Mouse (Mus musculus) embryo, embryonic 9.5 days (tissue): Measurements from ENCODE around the gene 6430550D23Rik.
"Not testable (repeated sequence)": the region's sequence is repeated elsewhere in the genome, so short reads cannot be mapped to it uniquely, and the experiment has no call there.

Experiments
- DNase-seq: peaks from one replicate; pipeline ENCODE4 v3.0.0-alpha.2; 2017; ENCODE audit errors: extremely low spot score

The 6430550D23Rik gene

GRCm38 (mm10) chr2:155952006-155952405 lies 55.8 kb downstream of the 6430550D23Rik start:
- no peak for DNase-seq

GRCm38 (mm10) chr2:155949362-155949761 lies 58.4 kb downstream of the 6430550D23Rik start:
- no peak for DNase-seq

DNA sequence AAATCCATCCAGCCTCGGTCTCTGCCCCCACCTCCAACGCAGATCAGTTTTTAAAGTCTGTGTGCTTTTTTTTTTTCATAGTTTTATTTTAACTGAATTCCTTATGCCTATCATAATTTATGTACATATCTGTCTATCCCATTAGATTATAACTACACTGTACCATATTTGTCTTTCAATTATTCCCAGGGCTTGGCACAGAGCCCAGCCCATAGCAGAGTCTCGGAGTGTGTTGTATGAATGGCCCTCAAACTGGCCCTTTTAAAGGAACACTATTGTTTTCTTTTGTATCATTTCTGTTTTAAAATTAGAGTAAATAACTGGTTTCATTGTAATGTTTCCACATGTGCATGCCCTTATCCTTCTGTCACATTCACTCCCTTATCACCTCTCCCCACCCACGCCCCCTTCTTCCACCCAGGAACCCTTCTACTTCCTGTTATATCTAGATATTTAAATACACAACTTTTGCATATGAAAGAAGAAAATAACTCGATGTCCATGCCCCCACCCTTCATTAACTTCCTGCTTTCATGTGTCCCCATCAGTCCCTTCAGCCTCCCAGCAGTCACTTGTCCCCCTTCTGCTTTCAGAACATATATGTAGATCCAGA lies 60.3 kb downstream of the 6430550D23Rik start:
- no peak for DNase-seq

- no peak for DNase-seq
These were observed 61.3 kb downstream of the 6430550D23Rik start for GRCm38 (mm10) chr2:155946499-155946898.

- DNase-seq = peak; percentile 75
These were observed 61.7 kb downstream of the 6430550D23Rik start for GRCm38 (mm10) chr2:155946069-155946468.

DNA sequence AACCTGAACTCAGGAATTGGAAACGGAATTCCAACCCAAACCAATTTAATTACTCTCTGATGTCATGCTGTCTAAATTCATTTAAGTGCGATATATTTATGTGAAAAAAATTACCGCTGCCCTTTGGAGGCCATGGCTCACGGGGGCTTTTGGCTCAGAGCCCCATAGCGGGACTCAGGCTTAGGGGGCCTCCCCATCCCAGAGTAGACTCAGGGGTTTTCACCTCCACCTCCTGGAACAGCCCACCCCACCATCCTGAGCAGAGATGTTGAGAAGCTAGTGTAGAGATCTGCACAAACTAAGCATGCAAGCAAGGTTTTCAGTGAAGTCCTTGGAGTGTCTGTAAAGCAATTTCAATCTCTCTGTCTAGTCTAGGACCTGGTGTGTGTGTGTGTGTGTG lies 62.2 kb downstream of the 6430550D23Rik start:
- DNase-seq = no peak

- no peak for DNase-seq
These were observed 62.7 kb downstream of the 6430550D23Rik start, which contains the start of gene Gdf5 for GRCm38 (mm10) chr2:155945124-155945523. Gene Gdf5, minus strand, starts transcription at chr2:155945367.

GRCm38 (mm10) chr2:155944685-155945084 lies 63.1 kb downstream of the 6430550D23Rik start:
- no peak for DNase-seq

DNA sequence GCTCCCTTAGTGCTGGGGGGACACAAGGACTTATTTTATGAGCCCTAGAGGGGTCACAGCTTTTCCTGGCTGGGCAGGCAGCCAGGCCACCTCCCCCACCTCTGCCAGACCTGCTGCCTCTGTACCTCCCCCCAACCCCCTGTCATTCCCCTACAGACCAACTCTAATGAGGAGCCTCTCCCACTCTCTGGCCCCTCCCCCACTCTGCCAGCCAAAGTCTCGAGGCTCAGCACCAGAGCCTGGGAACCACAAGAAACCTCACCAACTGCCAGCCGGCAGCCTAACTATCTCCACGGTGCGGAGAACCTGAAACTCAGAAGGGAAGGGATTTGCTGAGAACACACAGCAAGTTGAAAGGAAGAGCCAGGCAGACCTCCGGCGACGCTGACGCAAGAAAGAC lies 64.3 kb downstream of the 6430550D23Rik start:
- peak; percentile 59 for DNase-seq

DNA sequence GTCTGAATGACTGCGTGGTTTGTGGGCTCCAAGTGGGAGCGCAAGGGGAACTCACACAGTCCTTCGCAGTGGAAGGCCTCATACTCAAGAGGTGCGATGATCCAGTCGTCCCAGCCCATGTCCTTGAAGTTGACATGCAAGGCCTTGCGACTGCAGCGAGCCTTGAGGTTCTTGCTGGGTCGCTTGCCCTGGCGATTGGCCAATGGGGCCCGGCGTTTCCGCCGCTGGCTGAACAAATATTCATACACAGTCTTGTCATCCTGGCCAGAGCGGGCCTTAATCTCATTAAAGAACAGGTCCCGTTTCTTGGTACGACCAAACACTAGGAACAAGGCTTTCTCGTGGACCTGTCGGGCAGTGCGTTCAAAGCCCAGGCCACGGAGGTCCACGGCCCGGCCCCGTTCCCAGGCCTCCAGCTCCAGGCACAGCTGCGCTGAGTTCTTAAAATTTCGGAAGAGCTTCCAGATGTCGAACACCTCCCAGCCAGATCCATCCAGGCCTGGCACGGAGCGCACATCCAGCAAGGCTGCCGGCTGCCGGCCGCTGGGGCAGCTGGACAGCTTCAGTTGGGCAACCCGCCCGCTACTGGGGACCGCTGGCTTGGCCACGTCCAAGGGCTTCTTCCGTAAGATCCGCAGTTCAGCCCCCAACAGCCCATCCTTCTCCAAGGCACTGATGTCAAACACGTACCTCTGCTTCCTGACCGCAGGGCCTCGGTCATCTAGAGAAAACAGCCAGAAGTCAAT lies 65.9 kb downstream of the 6430550D23Rik start:
- no peak for DNase-seq

DNA sequence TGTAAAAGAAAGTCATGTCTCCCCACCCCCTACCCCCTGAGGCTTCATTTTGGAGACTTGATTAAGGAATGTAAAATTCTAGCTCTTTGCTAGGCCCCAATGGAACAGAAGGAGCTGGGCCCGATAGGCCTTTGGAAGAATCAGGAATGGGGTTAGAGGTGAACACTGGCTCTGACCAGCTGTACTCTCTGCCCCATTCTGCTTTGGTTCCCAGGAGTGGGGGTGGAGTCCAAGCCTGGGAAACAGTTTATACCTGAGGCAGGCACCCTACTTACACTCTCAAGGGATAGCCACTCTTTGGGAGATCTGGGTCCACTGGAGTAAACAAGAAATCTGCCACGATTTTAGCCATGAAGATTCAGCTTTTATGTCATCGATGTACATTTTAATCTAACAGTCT lies 67.1 kb downstream of the 6430550D23Rik start, which contains the start of gene Gm15557:
Gene Gm15557, plus strand, starts transcription at position 48 of the 400 bp plus-strand sequence.
- no peak for DNase-seq

DNA sequence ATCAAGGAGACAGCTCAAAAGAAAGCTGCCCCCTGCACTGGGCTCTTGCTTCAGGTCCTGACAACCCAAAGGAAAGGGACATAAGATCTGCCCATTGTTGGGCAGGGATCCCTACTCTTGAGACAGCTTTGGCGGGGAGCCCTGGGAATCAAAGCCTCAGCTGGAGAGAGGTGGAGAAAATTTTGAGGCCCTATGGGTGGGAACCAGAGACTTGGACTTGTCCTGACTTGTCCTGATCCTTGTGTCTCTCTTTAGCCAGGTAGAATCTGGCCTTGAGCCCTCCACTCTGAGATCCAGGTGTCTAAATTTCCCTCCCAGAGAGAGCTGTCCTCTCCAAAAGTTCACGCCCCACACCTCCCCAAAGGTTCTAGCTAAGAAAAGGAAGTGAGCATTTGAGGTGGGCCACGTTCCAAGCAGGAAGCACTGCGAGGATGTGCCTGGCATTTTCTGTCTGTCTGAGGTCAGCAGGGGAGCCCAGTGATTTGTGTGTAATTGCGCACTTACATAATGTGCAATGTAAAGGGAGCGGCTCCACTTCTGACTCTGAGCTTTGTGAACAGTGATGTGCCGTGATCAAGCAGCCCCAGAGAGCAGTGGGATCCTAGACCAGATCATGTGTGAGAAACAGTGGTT lies 67.8 kb downstream of the 6430550D23Rik start:
- DNase-seq = no peak

- peak; percentile 94 for DNase-seq
These were observed 78.0 kb downstream of the 6430550D23Rik start, which contains the start of gene Uqcc1 for GRCm38 (mm10) chr2:155929531-155930442. Gene Uqcc1, minus strand, starts transcription at chr2:155930310.

GRCm38 (mm10) chr2:155928711-155929345 lies 78.9 kb downstream of the 6430550D23Rik start:
- no peak for DNase-seq

- not testable (repeated sequence) for DNase-seq
These were observed 82.6 kb downstream of the 6430550D23Rik start for GRCm38 (mm10) chr2:155925213-155925612.
